Mouse (Mus musculus): ENCODE results near the gene Cideb. TPM values are rescaled to one million over a fixed set of nuclear protein-coding genes. Genes with fewer than 3 reads are reported as not detected.
A peak's percentile ranks its signal among the peaks of the same experiment; 100 is the strongest.

Cideb gene
- total and polyA plus RNA-seq, 3 experiments, result 0.61 to 2.3 TPM; not detected in 1

DNA sequence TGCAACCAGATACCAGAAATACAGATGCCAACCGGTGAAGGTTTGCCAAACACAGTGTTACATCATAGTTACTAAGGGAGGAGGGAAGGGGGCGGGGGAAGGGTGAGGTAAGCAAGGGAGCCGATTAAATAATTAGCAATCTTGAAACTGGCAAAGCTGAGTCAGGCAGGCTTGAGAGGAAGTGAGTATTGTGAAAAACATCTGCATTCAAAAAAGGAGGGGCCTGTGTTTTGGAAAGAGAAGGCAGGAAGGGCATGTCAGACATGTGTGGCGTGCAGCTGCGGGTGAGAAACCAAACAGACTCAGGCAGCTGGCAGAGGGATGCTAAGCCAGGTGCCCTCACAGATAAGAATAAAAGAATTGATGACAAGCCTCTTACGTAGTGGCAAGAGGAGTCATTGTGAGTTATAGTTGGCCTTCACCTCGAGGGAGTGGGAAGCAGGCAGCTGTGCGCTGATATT is 33.8 kb downstream of the Cideb start:
- peak; percentile 93 for DNase-seq (ENCODE audit: extremely low read depth)
- in situ Hi-C loops (cut with MboI; ENCODE audit: low pct_ligation_motif_present, low pct_unique_long_range_greater_than_20kb, low sequenced_read_pairs) (no loop called here), dilution Hi-C loops (cut with MboI; ENCODE audit: extremely low pct_ligation_motif_present, extremely low pct_unique_long_range_greater_than_20kb, low sequenced_read_pairs) (no loop called here)
- Histone ChIP-seq H3K4me1 (ENCODE audit: control insufficient read depth in 1 of 2, insufficient read depth in 2 of 2) (peaks cover 15 to 54% of the 10 kb centered on the region in 2 experiments), H3K4me2 (ENCODE audit: insufficient read depth, low read depth, poor library complexity, severe bottlenecking) (peak overlapping the region; percentile 62), H3K27me3 (replicated peaks) (peaks cover 24% of the 10 kb centered on the region), H3K79me2 (replicated peaks; ENCODE audit: control insufficient read depth, extremely low read depth, insufficient read depth, poor library complexity, severe bottlenecking) (no peaks in the 10 kb centered on the region), H3K9me3 (replicated peaks; ENCODE audit: low read length) (no peaks in the 10 kb centered on the region), H3K9ac (ENCODE audit: insufficient read depth, low read depth) (peak overlapping the region; percentile 39; the same call in 1 of the 2 replicates), H3K27ac (ENCODE audit: insufficient read depth, low read depth) (peak overlapping the region; percentile 64), H3K4me3 (replicated peaks in 1 of 3; ENCODE audit: low read depth in 2 of 3, low read length in 2 of 3, poor library complexity in 1 of 3) (no peak overlapping the region), H3K36me3 (replicated peaks in 1 of 2; ENCODE audit: control insufficient read depth in 1 of 2, insufficient read depth in 1 of 2, low read length in 1 of 2) (peaks cover 5 to 13% of the 10 kb centered on the region in 2 experiments)
- TF ChIP-seq JUND (conservative IDR thresholded peaks at IDR 0.05; ENCODE audit: low read depth, low read length) (peak; percentile 74; the same call in 1 of the 2 replicates), ELF1 (IDR thresholded peaks at IDR 0.05; ENCODE audit: low read depth, low read length) (peak; percentile 54), HCFC1 (IDR thresholded peaks at IDR 0.05; ENCODE audit: low read depth, low read length) (no peak), ZMIZ1 (IDR thresholded peaks at IDR 0.05; ENCODE audit: low read depth, low read length) (no peak), TCF12 (IDR thresholded peaks at IDR 0.05; ENCODE audit: low read depth, low read length) (peak; percentile 99), MXI1 (IDR thresholded peaks at IDR 0.05; ENCODE audit: low read depth, low read length) (peak; percentile 92), USF1 (IDR thresholded peaks at IDR 0.05; ENCODE audit: low read depth, low read length) (no peak), IRF4 (IDR thresholded peaks at IDR 0.05; ENCODE audit: low read depth, low read length) (peak; percentile 94), MYC (IDR thresholded peaks at IDR 0.05; ENCODE audit: low read depth, low read length) (peak; percentile 82), BHLHE40 (IDR thresholded peaks at IDR 0.05; ENCODE audit: low read depth, low read length) (peak; percentile 98), SIN3A (IDR thresholded peaks at IDR 0.05; ENCODE audit: low read length) (peak; percentile 94), RCOR1 (conservative IDR thresholded peaks at IDR 0.05; ENCODE audit: low read depth, low read length) (0 out of 2 replicates have a peak, but pooled peaks have one; percentile 72), NRF1 (IDR thresholded peaks at IDR 0.05; ENCODE audit: low read depth, low read length) (0 out of 2 replicates have a peak, but pooled peaks have one; percentile 19), JUN (IDR thresholded peaks at IDR 0.05; ENCODE audit: insufficient read depth, low read depth, low read length) (peak; percentile 78), MAZ (IDR thresholded peaks at IDR 0.05; ENCODE audit: low read depth, low read length) (peak; percentile 99), EP300 (IDR thresholded peaks at IDR 0.05; ENCODE audit: low read length) (peak; percentile 81), NELFE (IDR thresholded peaks at IDR 0.05; ENCODE audit: low read depth, low read length) (no peak), ETS1 (conservative IDR thresholded peaks at IDR 0.05; ENCODE audit: low read depth, low read length) (peak; percentile 100), ZKSCAN1 (IDR thresholded peaks at IDR 0.05; ENCODE audit: borderline replicate concordance, low read depth, low read length) (no peak), MAFK (IDR thresholded peaks at IDR 0.05; ENCODE audit: insufficient replicate concordance, low read length) (peak; percentile 82), SMC3 (IDR thresholded peaks at IDR 0.05; ENCODE audit: low read depth, low read length) (no peak), MEF2A (IDR thresholded peaks at IDR 0.05; ENCODE audit: borderline replicate concordance, low read depth, low read length) (peak; percentile 81), MAX (IDR thresholded peaks at IDR 0.05; ENCODE audit: low read length) (peak; percentile 88)
